Mouse (Mus musculus): ENCODE results near the gene Olfr1150-ps1. TPM values are rescaled to one million over a fixed set of nuclear protein-coding genes. Genes with fewer than 3 reads are reported as not detected.

The Olfr1150-ps1 gene
- total RNA-seq (2021) = not detected
- not detected in 2 replicates for polyA plus RNA-seq (2012; rRNA removed)
- long read RNA-seq = 0 reads

GRCm38 (mm10) chr2:87843693-87844092 lies at the start of gene Olfr1150-ps1:
Olfr1150-ps1 (plus strand) TSS chr2:87843993.
- DNase-seq = no peak

DNA sequence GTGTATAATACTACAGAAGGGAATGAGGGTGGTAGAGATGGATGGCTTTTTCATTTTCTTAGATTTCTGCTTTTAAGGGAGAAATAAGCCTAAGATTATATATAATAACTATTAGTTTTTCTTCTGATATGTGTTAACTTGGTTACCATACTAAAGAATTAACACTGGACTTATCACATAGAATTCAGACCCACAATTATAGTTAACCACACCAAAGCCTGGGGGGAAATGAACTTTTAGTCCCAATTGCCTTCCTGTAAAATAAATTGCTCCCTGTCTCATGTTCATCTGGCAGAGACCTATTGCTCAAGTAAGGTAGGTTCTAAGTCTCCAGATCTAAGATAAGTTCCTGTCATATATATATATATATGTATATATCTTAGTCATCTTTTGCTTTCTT lies 43.5 kb upstream of the Olfr1150-ps1 start, which contains the start of gene Olfr1143:
Gene Olfr1143 (plus strand): TSS at position 301 of the 400 bp plus-strand sequence.
- no peak for DNase-seq

- DNase-seq = no peak
Measured at GRCm38 (mm10) chr2:87809522-87809921, 34.3 kb upstream of the Olfr1150-ps1 start, which contains the start of gene Olfr1145. Olfr1145 (plus strand) TSS chr2:87809822.

DNA sequence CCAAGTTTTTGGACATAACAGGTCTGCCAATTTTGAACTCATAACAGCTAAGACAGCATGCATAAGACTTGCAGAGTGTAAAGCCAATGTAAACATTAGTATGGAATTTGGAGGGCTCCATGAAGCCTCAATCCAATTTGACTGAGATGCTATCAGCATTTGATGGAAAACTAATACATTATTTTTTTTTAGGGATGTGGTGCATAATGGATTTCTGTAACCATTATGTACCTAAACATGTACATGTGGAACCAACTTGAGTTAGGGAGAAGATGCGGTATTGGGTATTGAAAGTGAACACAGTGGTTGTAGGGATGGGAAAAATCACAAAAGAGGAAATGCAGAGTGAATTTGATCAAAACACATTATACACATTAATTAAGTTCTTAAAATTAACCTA lies 13.6 kb upstream of the Olfr1150-ps1 start, which contains the start of gene Olfr1148:
Gene Olfr1148 (plus strand): TSS at position 301 of the 400 bp plus-strand sequence.
- no peak for DNase-seq

DNA sequence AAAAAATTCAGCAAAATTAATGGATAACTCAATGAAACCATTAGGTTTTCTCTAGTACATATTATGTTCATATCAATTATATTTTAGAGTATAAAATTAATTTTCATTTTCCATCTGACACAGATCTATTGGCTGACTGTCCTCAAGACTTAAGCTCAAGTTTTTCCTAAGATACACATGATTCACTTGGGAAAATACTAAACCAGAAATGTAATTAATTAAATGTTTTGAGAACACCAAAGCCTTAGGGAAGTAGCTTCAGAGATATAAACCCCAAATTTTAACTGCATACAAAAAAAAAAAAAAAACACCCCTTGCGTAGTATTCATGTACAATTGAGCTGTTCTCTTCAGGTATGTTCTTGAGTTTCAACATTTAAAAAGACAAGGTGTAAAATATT lies 11.8 kb downstream of the Olfr1150-ps1 start, which contains the start of gene Olfr1151:
Gene Olfr1151 (plus strand): TSS at position 301 of the 400 bp plus-strand sequence.
- DNase-seq = no peak

- DNase-seq = no peak
Measured at GRCm38 (mm10) chr2:87866192-87866591, 22.4 kb downstream of the Olfr1150-ps1 start, which contains the start of gene Olfr1152. Olfr1152 (plus strand) TSS chr2:87866492.

GRCm38 (mm10) chr2:87894662-87895061 lies 50.9 kb downstream of the Olfr1150-ps1 start, which contains the start of gene Olfr1153:
Olfr1153 (plus strand) TSS chr2:87894962.
- no peak for DNase-seq

Other genes starting within 250 kb of the Olfr1150-ps1 start
- not detected for gene Olfr1130, start 237.8 kb upstream of the Olfr1150-ps1 start, total RNA-seq (2021)
- not detected in 2 replicates for gene Olfr1130, start 237.8 kb upstream of the Olfr1150-ps1 start, polyA plus RNA-seq (2012; rRNA removed)
- gene Olfr1131, start 216.9 kb upstream of the Olfr1150-ps1 start, total RNA-seq (2021) = not detected
- gene Olfr1131, start 216.9 kb upstream of the Olfr1150-ps1 start, polyA plus RNA-seq (2012; rRNA removed) = not detected in 2 replicates
- gene Olfr1132, start 206.5 kb upstream of the Olfr1150-ps1 start, total RNA-seq (2021) = not detected
- not detected in 2 replicates for gene Olfr1132, start 206.5 kb upstream of the Olfr1150-ps1 start, polyA plus RNA-seq (2012; rRNA removed)
- not detected for gene Olfr1133, start 196.6 kb upstream of the Olfr1150-ps1 start, total RNA-seq (2021)
- gene Olfr1133, start 196.6 kb upstream of the Olfr1150-ps1 start, polyA plus RNA-seq (2012; rRNA removed) = not detected in 2 replicates
- gene Olfr1134, start 185.5 kb upstream of the Olfr1150-ps1 start, total RNA-seq (2021) = not detected
- gene Olfr1134, start 185.5 kb upstream of the Olfr1150-ps1 start, polyA plus RNA-seq (2012; rRNA removed) = not detected in 2 replicates
- not detected for gene Olfr1135, start 170.3 kb upstream of the Olfr1150-ps1 start, total RNA-seq (2021)
- not detected in 2 replicates for gene Olfr1135, start 170.3 kb upstream of the Olfr1150-ps1 start, polyA plus RNA-seq (2012; rRNA removed)
- gene Olfr1136, start 150.0 kb upstream of the Olfr1150-ps1 start, total RNA-seq (2021) = not detected
- not detected in 2 replicates for gene Olfr1136, start 150.0 kb upstream of the Olfr1150-ps1 start, polyA plus RNA-seq (2012; rRNA removed)
- gene Olfr1137, start 130.8 kb upstream of the Olfr1150-ps1 start, total RNA-seq (2021) = not detected
- gene Olfr1137, start 130.8 kb upstream of the Olfr1150-ps1 start, polyA plus RNA-seq (2012; rRNA removed) = not detected in 2 replicates
- not detected for gene Olfr1138, start 104.0 kb upstream of the Olfr1150-ps1 start, total RNA-seq (2021)
- gene Olfr1138, start 104.0 kb upstream of the Olfr1150-ps1 start, polyA plus RNA-seq (2012; rRNA removed) = not detected in 2 replicates
- gene Olfr1140, start 100.2 kb upstream of the Olfr1150-ps1 start, total RNA-seq (2021) = not detected
- not detected in 2 replicates for gene Olfr1140, start 100.2 kb upstream of the Olfr1150-ps1 start, polyA plus RNA-seq (2012; rRNA removed)
- gene Olfr1141, start 90.0 kb upstream of the Olfr1150-ps1 start, total RNA-seq (2021) = not detected
- not detected in 2 replicates for gene Olfr1141, start 90.0 kb upstream of the Olfr1150-ps1 start, polyA plus RNA-seq (2012; rRNA removed)
- gene Olfr152, start 64.5 kb upstream of the Olfr1150-ps1 start, total RNA-seq (2021) = not detected
- gene Olfr152, start 64.5 kb upstream of the Olfr1150-ps1 start, polyA plus RNA-seq (2012; rRNA removed) = not detected in 2 replicates
- gene Olfr1143, start 43.4 kb upstream of the Olfr1150-ps1 start, total RNA-seq (2021) = not detected
- not detected in 2 replicates for gene Olfr1143, start 43.4 kb upstream of the Olfr1150-ps1 start, polyA plus RNA-seq (2012; rRNA removed)
- not detected for gene Olfr1145, start 34.2 kb upstream of the Olfr1150-ps1 start, total RNA-seq (2021)
- not detected in 2 replicates for gene Olfr1145, start 34.2 kb upstream of the Olfr1150-ps1 start, polyA plus RNA-seq (2012; rRNA removed)
- not detected for gene Olfr1148, start 13.5 kb upstream of the Olfr1150-ps1 start, total RNA-seq (2021)
- not detected in 2 replicates for gene Olfr1148, start 13.5 kb upstream of the Olfr1150-ps1 start, polyA plus RNA-seq (2012; rRNA removed)
- not detected for gene Olfr1151, start 11.9 kb downstream of the Olfr1150-ps1 start, total RNA-seq (2021)
- gene Olfr1151, start 11.9 kb downstream of the Olfr1150-ps1 start, polyA plus RNA-seq (2012; rRNA removed) = not detected in 2 replicates
- gene Olfr1152, start 22.5 kb downstream of the Olfr1150-ps1 start, total RNA-seq (2021) = not detected
- not detected in 2 replicates for gene Olfr1152, start 22.5 kb downstream of the Olfr1150-ps1 start, polyA plus RNA-seq (2012; rRNA removed)
- not detected for gene Olfr1153, start 51.0 kb downstream of the Olfr1150-ps1 start, total RNA-seq (2021)
- gene Olfr1153, start 51.0 kb downstream of the Olfr1150-ps1 start, polyA plus RNA-seq (2012; rRNA removed) = not detected in 2 replicates
- not detected for gene Olfr1154, start 61.2 kb downstream of the Olfr1150-ps1 start, total RNA-seq (2021)
- gene Olfr1154, start 61.2 kb downstream of the Olfr1150-ps1 start, polyA plus RNA-seq (2012; rRNA removed) = not detected in 2 replicates
- not detected for gene Olfr1155, start 101.1 kb downstream of the Olfr1150-ps1 start, total RNA-seq (2021)
- not detected in 2 replicates for gene Olfr1155, start 101.1 kb downstream of the Olfr1150-ps1 start, polyA plus RNA-seq (2012; rRNA removed)
- gene Olfr1156, start 109.1 kb downstream of the Olfr1150-ps1 start, total RNA-seq (2021) = not detected
- gene Olfr1156, start 109.1 kb downstream of the Olfr1150-ps1 start, polyA plus RNA-seq (2012; rRNA removed) = not detected in 2 replicates
- gene Olfr1157, start 124.3 kb downstream of the Olfr1150-ps1 start, total RNA-seq (2021) = not detected
- not detected in 2 replicates for gene Olfr1157, start 124.3 kb downstream of the Olfr1150-ps1 start, polyA plus RNA-seq (2012; rRNA removed)
- not detected for gene Olfr74, start 130.7 kb downstream of the Olfr1150-ps1 start, total RNA-seq (2021)
- not detected in 2 replicates for gene Olfr74, start 130.7 kb downstream of the Olfr1150-ps1 start, polyA plus RNA-seq (2012; rRNA removed)
- not detected for gene Olfr1158, start 146.1 kb downstream of the Olfr1150-ps1 start, total RNA-seq (2021)
- not detected in 2 replicates for gene Olfr1158, start 146.1 kb downstream of the Olfr1150-ps1 start, polyA plus RNA-seq (2012; rRNA removed)
- gene Olfr1160, start 164.3 kb downstream of the Olfr1150-ps1 start, total RNA-seq (2021) = not detected
- gene Olfr1160, start 164.3 kb downstream of the Olfr1150-ps1 start, polyA plus RNA-seq (2012; rRNA removed) = not detected in 2 replicates
- not detected for gene Olfr1161, start 178.8 kb downstream of the Olfr1150-ps1 start, total RNA-seq (2021)
- not detected in 2 replicates for gene Olfr1161, start 178.8 kb downstream of the Olfr1150-ps1 start, polyA plus RNA-seq (2012; rRNA removed)
- gene Olfr73, start 193.7 kb downstream of the Olfr1150-ps1 start, total RNA-seq (2021) = not detected
- not detected in 2 replicates for gene Olfr73, start 193.7 kb downstream of the Olfr1150-ps1 start, polyA plus RNA-seq (2012; rRNA removed)
- gene Olfr1162, start 207.1 kb downstream of the Olfr1150-ps1 start, total RNA-seq (2021) = not detected
- gene Olfr1162, start 207.1 kb downstream of the Olfr1150-ps1 start, polyA plus RNA-seq (2012; rRNA removed) = not detected in 2 replicates
- not detected for gene Olfr1163, start 227.8 kb downstream of the Olfr1150-ps1 start, total RNA-seq (2021)
- not detected in 2 replicates for gene Olfr1163, start 227.8 kb downstream of the Olfr1150-ps1 start, polyA plus RNA-seq (2012; rRNA removed)
- gene Olfr1164, start 250.0 kb downstream of the Olfr1150-ps1 start, total RNA-seq (2021) = not detected
- not detected in 2 replicates for gene Olfr1164, start 250.0 kb downstream of the Olfr1150-ps1 start, polyA plus RNA-seq (2012; rRNA removed)

All from adrenal gland, adult 2 months (tissue).